Mouse (Mus musculus) intestine, postnatal 0 days (tissue): Measurements from ENCODE around the gene Hoxb1. TPM values are rescaled to one million over a fixed set of nuclear protein-coding genes. Genes with fewer than 3 reads are reported as not detected.

Experiments
- ATAC-seq: fragments of 200-750 bp; cut with Nextera tagmentation; 2 replicates; pipeline ENCODE4 v1.8.0; 2017; ENCODE audit warnings: mild to moderate bottlenecking, moderate TSS enrichment, moderate library complexity
- H3K27ac ChIP-seq: fragments of 300-500 bp; sonication (generic); 2 replicates; pipeline ENCODE4 v1.5.1; 2014; ENCODE audit warnings: mild to moderate bottlenecking, low read depth, low read length, moderate library complexity
- H3K27me3 ChIP-seq: fragments of 300-500 bp; sonication (generic); replicated peaks from 2 replicates; pipeline ENCODE4 v1.6.1; 2014; ENCODE audit warnings: low read length, mixed read lengths; ENCODE audit not compliant: control insufficient read depth, insufficient read depth
- H3K36me3 ChIP-seq: fragments of 300-500 bp; sonication (generic); 2 replicates; pipeline ENCODE4 v1.6.1; 2014; ENCODE audit warnings: mild to moderate bottlenecking, moderate library complexity; ENCODE audit not compliant: control insufficient read depth, insufficient read depth
- H3K4me1 ChIP-seq: fragments of 300-500 bp; sonication (generic); replicated peaks from 2 replicates; pipeline ENCODE4 v1.6.1; 2014; ENCODE audit warnings: antibody characterized with exemption, low read length, mixed read lengths; ENCODE audit not compliant: control insufficient read depth, insufficient read depth
- H3K4me2 ChIP-seq: fragments of 300-500 bp; sonication (generic); replicated peaks from 2 replicates; pipeline ENCODE4 v1.6.1; 2014; ENCODE audit warnings: low read depth, mild to moderate bottlenecking, moderate library complexity
- H3K4me3 ChIP-seq: fragments of 300-500 bp; sonication (generic); 2 replicates; pipeline ENCODE4 v1.5.1; 2014; ENCODE audit warnings: low read depth, low read length
- H3K9ac ChIP-seq: fragments of 300-500 bp; sonication (generic); 2 replicates; pipeline ENCODE4 v1.6.1; 2014; ENCODE audit warnings: mild to moderate bottlenecking, low read depth, low read length
- H3K9me3 ChIP-seq: fragments of 300-500 bp; sonication (generic); 2 replicates; pipeline ENCODE4 v1.6.1; 2016; ENCODE audit warnings: mixed run types; ENCODE audit not compliant: control insufficient read depth
- CTCF ChIP-seq: sonication (generic); IDR thresholded peaks from 2 replicates; pipeline ENCODE4 v1.5.1; 2016; ENCODE audit warnings: low read depth, mild to moderate bottlenecking, control low read depth, antibody characterized with exemption, moderate library complexity
- WGBS: fragments of 180-500 bp; shearing (Covaris S2); extraction: QIAGEN DNeasy Blood & Tissue Kit; methylation state at CpG from one replicate; pipeline ENCODE4 v1.1.7; 2014; 5-methylcytosine and 5-hydroxymethylcytosine counted together
- microRNA counts: library from miRNA; unstranded; fragments of <30 nt; microRNA quantifications from one replicate; lab custom pipeline; 2016
- microRNA-seq: library from miRNA; unstranded; fragments of <30 nt; microRNA quantifications from one replicate; pipeline ENCODE4, GENCODE M21; 2016
- polyA plus RNA-seq: library from polyadenylated mRNA; unstranded; fragments of >200 nt; fragmentation: Nextera tagmentation; extraction: Ambion mirVana; gene quantifications from 2 replicates; pipeline ENCODE4 v1.2.1, GENCODE M21; 2015

The Hoxb1 gene
- polyA plus RNA-seq, 1 experiment from 2014 or later = not detected

DNA sequence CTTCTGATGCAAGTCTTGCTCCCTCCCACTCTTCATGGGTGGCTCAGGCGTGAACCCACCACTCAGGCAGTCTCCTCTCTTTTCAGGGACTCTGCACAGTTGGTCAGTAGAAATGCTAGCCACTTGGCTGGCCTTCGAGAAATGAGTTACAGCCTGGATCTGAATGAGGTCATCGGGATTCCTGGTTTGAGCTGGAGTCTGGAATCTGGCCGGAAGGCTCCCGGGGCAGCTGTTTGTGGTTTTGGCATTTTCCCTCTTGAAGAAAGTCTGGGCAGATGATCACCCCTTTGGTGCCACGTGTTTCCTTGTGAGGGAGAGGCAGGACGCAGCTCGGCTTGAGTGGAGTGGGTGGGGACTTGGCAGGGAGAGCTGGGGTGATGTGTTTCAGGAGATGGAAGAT lies 48.0 kb downstream of the Hoxb1 start:
- peak; percentile 53 for ATAC-seq
- H3K9ac ChIP-seq = no peak overlapping the region
- H3K4me3 ChIP-seq = no peak overlapping the region
- no peak overlapping the region; the same call in 1 of the 2 replicates for H3K4me2 ChIP-seq
- H3K27ac ChIP-seq = no peak overlapping the region
- no peaks in the 10 kb centered on the region for H3K36me3 ChIP-seq
- no peaks in the 10 kb centered on the region for H3K4me1 ChIP-seq
- H3K9me3 ChIP-seq = no peaks in the 10 kb centered on the region
- 30% methylated on average over 8 of the region's 8 CpGs for WGBS
- H3K27me3 ChIP-seq = peaks cover 6% of the 10 kb centered on the region; the same call in 1 of the 2 replicates
- TF ChIP-seq CTCF = no peak

DNA sequence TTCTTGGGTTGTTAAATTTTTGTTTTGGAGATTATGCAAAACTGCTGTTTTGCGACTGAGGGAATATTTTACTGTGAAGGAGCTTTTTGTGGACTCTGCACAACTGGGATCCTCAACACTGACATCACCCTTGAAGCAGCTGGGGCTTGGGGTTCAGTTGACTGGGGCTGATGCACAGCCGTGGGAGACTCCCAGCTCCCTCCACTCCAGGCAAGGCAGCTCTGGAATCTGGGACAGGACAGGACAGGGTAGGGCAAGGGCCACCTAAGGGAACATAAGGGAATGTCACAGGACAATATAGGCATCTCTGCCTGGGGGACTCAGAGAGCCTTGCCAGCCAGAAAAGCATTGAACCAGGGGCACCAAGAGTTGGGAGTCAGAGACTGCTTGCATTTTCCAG lies 48.5 kb downstream of the Hoxb1 start:
- H3K36me3 ChIP-seq = no peaks in the 10 kb centered on the region
- H3K4me3 ChIP-seq = no peak overlapping the region
- H3K9ac ChIP-seq = no peak overlapping the region
- WGBS = 36% methylated on average over 2 of the region's 2 CpGs
- no peak for TF ChIP-seq CTCF
- no peak for ATAC-seq
- no peaks in the 10 kb centered on the region for H3K9me3 ChIP-seq
- H3K4me1 ChIP-seq = no peaks in the 10 kb centered on the region
- no peak overlapping the region for H3K4me2 ChIP-seq
- H3K27ac ChIP-seq = peak overlapping the region; percentile 28; the same call in 1 of the 2 replicates
- peaks cover 6% of the 10 kb centered on the region; the same call in 1 of the 2 replicates for H3K27me3 ChIP-seq

MicroRNA genes within 50 kb of the gene (microRNA counts, 519-probe panel; counts per million panel counts)
- 5,154 counts per million, percentile 86 among the panel's probes with 10 or more counts for microRNA mmu-miR-10a (lab: Ali Mortazavi, UCI)

Small RNAs within 50 kb of the gene (microRNA-seq; reads per million reads assigned to microRNA genes)
- gene Mir10a = 22,786 reads per million, percentile 96 among the genes with 10 or more reads in this experiment

Other genes starting within 250 kb of the Hoxb1 start
- 0.10 TPM in 1 of 2 replicates, not detected in the other for gene Ttll6, start 232.0 kb upstream of the Hoxb1 start, polyA plus RNA-seq
- not detected in 2 replicates for gene Hoxb13, start 171.4 kb upstream of the Hoxb1 start, polyA plus RNA-seq
- gene Hoxb9, start 94.3 kb upstream of the Hoxb1 start, polyA plus RNA-seq = 0.37 and 1.5 TPM in 2 replicates
- 1.0 and 1.1 TPM in 2 replicates for gene Hoxb8, start 83.8 kb upstream of the Hoxb1 start, polyA plus RNA-seq
- gene Hoxb7, start 79.1 kb upstream of the Hoxb1 start, polyA plus RNA-seq = 7.6 and 8.5 TPM in 2 replicates
- 5.7 and 6.4 TPM in 2 replicates for gene Hoxb6, start 73.3 kb upstream of the Hoxb1 start, polyA plus RNA-seq
- gene Hoxb5, start 62.4 kb upstream of the Hoxb1 start, polyA plus RNA-seq = 14.7 and 15.8 TPM in 2 replicates
- 1.1 and 1.5 TPM in 2 replicates for gene Hoxb4, start 47.5 kb upstream of the Hoxb1 start, polyA plus RNA-seq
- 1.1 and 1.3 TPM in 2 replicates for gene Hoxb3, start 42.4 kb upstream of the Hoxb1 start, polyA plus RNA-seq
- 8.4 and 9.4 TPM in 2 replicates for gene Hoxb2, start 15.2 kb upstream of the Hoxb1 start, polyA plus RNA-seq
- 0.46 and 0.52 TPM in 2 replicates for gene Skap1, start 98.8 kb downstream of the Hoxb1 start, polyA plus RNA-seq